Mouse (Mus musculus) frontal cortex, postnatal 10 days (tissue): ENCODE data around the gene Nol11.

Experiments
- DNase-seq, 2 experiments: peaks; one replicate each; pipeline ENCODE4 v3.0.0; 2022; ENCODE audit warnings: low spot score in 2 of 2, mixed read lengths in 1 of 2

The Nol11 gene

DNA sequence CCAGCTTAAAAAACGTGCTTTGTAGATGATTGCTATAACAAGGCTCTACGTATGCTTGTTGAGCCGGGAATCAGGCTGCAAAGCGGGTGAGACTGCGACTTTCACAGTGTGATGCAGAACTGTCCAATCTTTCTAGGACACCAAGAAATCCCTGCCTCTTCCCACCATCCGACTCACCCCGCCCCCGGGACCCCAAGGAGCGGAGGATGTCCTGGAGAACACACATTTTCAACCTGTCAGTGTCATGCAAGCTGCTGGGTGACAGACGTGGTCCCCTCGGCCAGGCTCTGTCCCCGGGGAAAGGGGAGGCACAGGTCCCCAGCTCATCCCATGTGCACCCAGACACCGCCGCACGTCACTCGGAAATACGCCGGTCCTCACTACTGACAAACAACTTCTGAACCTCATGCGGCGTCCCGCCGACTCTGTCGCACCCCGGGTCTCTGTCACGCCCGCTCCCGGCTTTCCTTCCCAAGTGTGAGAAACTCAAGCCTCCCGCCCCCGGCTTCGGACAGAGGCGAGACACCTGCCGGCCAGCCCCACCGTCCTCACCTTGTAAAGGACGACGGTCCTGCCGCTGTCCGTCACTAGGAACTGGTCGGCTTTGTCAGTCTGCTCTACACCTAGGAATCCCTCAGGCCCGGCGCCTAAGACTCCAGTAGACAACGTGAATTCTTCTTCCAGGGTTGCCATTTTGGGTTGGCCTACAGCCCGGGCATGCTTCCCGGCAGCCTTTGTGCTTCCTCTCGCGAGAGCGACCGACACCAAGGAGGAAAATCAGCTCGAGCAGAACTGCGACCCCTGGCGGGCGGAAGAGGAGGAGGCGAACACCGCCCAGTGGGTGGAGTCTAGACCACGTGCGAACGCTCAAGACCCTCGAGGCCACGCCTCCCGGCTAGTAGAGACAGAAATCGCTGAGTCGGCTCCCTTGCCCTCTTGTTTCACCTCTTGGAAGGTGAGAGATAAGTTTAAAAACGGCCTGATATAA is at the start of gene Nol11:
TSS of gene Nol11 (minus strand) at position 817 of the 988 bp plus-strand sequence.
- DNase-seq: peak; percentile 97 to 98

DNA sequence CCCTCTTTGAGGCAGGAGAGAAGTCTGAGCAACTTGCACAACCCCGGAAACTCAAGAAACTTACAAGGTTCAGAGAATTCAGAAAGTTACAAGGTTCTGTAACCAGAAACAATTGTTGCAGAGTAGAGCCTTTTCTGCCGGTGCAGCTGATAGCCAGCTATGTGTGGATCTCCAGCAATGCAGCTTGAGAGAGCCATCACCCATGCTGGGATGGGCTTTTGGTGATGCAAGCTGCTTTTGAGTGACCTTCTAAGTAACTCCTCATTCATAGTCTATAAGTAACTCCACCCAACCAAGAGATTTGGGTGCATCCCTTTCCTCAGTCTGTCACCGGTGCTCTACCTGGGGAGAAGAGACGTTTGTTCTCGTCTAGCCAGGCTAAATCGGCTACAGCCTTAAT is 49.3 kb upstream of the Nol11 start:
- DNase-seq: no peak

DNA sequence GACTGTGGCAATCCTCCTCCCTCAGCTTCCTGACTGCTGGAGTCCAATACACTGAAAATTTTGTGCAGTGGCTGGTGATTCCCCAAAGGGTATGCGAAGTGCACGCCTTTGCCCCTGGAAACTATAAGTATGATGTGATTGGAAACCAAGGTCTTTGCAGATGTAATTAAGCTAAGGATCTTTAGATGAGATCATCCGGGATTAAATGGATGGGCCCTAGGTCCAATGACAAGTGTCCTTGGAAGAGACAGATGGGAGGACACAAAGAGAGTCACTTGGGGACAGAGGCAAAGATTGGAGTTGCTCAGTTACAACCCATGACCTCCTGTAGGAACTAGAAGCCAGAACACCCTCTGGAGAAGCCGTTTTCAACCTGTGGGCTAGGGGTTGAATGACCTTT is 48.4 kb upstream of the Nol11 start:
- no peak for DNase-seq

DNA sequence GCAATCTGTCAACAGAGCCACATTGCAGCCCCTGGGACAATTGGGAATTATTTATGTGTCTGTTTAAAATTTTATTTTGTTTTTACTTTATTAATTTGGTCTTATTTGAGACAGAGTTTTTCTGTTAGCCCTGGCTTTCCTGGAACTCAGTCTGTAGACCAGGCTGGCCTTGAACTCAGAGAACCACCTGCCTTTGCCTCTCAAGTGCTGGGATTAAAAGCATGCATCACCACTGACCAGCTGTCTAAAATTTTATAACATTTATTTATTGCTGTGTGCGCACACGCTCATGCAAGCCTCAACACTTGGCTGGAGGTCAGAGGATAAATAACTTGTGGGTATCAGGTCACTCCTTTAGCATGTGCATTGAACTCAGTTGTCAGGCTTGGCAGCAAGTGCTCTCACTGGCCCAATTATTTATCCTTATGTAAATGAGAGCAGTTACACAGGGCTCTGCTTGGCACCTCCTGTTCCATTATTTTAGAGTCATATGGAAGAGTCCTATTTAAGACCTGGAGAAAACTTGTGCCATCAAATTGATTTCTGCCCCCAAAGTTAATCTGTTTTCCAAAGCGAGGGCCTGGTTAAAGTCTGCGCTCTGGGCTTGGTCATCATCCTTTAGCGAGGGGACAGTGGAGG is 44.2 kb upstream of the Nol11 start:
- DNase-seq: no peak

DNA sequence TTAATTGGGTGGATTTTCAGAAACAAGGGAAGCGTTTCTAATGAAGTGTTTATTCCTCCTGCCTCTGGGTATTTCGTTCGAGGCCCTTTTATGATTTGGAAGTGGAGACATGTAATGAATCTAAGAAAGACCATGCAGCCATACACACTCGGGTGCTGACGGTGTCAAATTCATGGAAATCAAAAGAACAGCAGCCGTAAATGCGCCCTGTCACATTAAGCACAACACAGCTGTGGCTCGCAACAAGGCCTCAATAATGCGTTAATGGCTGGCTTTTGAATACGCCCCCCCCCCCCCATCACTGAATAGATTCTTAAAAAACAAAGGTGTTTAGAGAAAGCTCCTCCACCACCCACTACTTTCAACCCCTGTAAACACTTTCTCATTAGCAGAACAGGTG is 40.9 kb upstream of the Nol11 start:
- DNase-seq: no peak

DNA sequence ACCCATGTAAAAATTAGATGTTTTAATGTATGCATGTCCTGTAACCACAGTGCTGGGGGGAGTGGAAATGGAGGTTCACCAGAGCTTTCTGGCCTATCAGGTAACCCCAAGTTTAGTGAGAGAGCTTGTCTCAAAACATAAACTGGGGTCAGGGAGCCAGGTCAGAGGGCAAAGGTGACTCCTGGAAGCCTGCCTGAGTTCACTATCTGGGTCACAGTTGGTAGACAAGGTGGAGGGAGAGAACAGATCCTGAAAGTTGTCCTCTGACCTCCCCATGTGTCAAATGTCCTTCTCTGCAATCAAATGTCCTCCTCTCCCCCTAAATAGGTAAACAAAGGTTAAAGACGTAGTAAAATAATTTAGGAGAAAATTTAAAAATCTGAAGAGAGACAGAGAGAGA is 37.2 kb upstream of the Nol11 start:
- no peak for DNase-seq

DNA sequence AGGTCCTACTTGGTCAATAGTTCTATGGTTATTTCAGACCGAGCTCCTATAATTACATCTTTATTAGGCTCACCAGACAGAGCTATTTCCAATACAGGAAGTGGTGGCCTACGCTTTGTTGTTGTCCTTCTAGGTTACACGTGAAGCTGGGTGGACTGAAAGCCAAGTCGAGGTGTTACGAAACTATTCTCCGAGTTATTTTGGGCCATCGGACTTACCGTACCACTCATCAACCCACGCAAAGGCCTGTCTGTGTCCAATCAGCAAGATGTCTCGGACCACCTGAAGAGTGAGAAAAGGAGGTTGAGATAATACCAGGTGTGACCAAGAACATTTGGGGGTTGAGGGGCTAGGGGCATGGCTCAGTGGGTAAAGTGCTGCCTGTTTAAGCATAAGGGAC is 36.8 kb upstream of the Nol11 start:
- DNase-seq: no peak

DNA sequence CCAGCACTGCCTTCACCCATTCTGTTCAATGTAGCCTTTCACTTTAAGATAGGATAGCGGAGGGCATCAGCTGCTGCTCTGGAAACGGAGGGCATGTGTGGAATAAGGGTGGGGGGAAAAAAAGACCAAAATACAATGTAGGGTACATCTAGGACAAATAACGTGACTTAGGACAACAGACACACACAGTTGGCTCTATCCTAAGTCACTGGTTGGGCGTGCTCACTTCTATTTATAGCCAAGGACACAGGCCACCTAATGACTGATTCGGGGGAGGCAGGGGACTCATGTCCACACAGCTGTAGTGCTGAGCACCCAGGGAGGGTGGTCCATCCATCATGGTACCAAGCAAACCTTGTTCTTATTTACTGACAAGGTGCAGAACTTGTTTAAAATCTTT is 36.1 kb upstream of the Nol11 start:
- DNase-seq: no peak

DNA sequence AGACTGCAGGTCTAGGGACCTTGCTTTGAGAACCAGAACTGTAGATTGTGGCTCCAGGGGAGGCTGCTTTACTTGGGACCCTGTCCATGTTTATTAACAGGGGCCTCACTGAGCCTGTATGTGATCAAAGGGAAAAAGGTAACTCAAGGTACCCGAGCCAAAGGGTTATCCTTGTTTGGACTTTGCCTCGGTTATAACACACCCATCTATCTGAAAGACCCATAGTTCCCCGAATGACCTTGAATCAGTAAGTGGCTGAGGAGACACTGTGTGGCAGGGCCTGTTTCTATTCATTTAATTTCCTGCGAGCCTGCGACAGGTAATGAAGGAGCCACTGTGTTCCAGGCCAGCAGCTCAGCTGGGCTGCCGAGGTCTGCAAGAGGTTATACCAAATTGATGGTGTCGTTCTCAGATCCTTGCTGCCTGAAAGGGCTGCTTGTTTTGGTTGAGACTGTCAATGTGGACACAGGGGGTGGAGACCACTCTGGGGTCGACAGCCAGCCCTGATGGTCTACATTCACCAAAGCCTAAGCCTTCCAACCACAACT is 34.6 kb upstream of the Nol11 start:
- DNase-seq: no peak

DNA sequence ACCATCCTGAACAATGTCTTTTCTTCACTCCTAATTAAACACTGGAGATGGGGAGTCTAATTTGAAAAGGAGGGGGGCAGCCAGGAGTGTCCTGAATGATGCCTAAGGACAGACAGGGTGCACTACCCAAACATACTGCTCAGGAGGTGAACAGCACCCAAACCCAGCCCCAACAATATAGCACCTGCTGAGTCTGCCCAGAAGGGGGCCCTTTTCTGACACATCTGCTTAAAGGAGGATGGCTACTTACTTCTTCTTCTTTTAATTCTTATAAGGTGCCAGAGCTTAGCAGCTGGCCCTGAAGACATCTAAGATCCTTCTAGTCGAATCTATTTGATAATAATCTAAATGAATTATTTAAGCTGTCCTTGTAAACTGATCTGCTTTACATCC is 34.0 kb upstream of the Nol11 start:
- DNase-seq: no peak

DNA sequence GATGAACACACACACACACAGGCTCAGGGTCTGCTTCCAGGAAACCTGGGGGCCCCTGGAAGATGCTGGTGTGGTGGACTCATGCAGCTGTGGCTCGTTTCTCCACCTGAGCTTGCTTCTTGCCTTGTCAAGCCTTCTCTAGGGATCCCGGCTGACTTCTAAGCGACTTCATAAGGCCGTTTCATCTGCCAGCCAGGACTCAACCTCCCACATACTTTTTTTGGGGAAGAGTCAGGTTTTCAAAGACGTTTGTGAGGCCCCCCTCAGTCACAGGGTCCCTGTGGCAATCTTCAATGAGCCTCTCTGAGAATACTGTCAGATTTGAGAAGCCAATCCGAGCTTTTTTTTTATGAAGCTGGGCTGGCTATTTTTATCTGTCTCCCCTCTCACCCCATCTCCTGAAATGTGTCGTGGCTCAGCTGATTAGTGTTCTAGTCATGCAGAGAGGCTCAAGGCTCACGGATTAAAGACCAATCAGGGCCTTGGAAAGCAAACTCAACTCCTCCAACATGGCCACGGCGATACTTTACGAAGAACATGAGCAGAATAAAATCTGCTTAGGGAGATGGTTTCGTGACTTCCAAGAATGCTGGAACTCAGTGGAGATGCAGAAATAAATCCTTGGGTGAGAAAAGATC is 33.5 kb upstream of the Nol11 start:
- DNase-seq: no peak

DNA sequence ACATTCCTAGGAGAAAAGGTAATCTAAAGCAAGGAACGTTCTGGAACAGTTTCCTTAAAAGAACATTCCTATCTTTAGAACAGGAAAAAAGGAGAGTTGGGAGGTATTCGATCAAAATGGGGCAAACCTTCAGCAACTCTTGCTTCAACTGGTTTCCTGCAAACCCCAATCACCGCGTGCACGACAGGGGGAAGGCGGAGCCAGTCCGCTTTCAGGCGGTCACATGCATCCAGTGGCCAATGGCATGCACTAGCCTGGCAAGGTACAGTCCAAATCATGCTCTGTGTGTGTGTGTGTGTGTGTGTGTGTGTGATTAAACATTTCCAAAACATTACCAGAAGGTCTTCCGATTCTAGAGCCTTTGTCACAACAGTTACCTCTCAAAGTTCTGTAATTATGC is 25.9 kb upstream of the Nol11 start:
- no peak for DNase-seq

DNA sequence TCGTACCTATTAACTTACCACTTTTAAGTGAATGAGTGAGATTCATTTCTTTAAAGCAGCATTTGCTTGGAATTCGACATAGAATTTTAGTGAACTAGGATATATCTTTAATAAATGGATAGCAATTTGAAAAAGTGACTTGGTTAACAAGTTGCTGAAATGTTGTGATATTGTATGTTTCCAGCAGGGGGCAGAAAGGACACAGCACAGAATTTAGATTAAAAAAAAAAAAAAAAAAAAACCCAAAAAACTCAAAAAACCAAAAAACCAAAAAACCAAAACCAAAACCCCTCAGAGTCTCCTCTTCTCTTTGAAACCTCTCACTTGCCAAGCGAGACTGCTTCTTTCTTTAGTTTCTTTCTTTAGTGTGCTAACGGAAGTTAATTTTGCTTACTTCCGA is 24.6 kb upstream of the Nol11 start:
- no peak for DNase-seq

DNA sequence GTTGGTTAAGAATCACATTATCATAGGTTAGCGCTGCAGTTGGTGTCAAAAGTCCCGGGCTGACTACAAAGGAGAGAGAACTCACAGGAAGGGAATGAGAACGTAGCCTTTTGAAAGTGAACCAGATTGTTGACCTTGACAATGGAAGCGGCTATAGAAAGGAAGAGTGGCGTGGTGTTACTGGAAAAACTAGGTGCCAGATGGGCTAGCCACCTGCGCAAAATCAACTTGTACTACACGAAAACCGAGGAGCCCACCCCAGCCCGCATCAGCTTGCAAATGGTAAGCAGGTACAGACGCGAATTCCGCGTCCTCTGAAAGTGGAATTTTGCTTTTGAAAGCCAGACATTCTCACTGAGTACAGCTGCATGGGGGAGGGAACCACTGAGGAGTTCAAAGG is 20.6 kb upstream of the Nol11 start:
- DNase-seq: no peak

DNA sequence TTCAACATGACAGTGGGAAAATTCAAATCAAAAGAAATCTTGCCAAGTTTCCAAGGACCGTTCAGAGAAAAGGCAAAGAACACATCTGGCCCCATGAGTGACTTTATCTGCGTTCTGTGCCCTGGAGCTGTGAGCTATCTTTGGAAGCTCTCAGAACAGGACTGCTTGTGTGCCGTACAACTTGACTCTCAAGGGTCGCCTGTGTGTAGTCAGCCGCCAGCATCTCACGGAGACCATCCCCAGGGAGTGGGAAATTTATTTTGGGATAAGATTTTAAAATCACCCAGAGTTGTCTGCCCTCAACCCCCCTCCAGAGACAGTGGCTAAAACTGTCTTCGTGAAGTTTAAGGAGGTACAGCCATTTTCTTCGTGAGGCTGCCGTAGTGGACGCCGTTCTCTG is 12.6 kb upstream of the Nol11 start:
- DNase-seq: no peak

DNA sequence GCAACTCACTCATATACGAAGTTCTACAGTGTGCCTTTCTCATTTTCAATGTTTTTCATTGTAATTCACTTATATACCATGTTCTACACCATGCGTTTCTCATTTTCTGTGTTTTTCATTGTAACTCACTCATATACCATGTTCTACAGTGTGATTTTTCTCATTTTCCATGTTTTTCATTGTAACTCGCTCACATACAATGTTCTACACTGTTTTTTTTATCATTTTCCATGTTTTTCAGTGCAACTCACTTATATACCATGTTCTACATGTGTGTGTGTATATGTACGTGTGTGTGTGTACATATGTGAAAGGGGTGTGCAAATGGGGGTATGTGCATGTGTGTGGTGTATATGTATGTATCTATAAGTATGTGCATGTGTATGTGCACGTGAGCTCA is 10.1 kb upstream of the Nol11 start:
- DNase-seq: no peak

DNA sequence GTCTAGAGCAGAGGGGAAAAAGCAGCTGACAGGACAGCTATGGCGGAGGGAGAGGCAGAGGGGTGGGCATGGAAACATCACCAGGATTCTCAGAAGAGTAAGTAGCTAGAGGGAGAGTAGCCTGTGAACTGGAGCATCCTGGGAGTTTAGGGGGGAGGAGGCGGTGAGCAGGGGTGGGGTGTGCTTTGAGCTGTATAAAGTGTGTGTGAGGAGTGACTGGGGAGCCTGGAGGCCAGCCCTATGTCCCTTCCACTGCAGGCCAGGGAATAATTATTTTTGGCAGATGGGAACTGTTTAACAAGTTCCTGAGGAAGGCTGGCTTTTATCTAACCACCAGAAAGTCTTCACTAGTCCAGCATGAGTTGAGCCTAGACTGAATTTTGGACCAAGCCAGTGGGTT is 6.2 kb upstream of the Nol11 start:
- DNase-seq: no peak

DNA sequence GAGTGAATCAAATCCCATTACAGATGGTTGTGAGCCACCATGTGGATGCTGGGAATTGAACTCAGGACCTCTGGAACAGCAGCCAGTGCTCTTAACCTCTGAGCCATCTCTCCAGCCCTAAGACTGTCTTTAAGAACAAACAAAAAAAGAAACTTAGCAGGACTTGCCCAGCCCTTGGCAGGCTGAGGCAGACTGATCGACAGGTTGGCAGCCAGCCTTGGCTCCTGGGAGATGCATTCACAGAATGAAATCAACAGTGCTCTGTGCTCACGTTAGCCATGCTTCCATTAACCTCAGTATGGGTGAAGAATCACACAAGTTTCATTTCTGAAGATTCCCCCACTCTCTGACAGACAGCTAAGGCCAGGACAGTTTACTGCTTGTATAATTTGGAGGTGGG is 1.2 kb upstream of the Nol11 start:
- DNase-seq: no peak

DNA sequence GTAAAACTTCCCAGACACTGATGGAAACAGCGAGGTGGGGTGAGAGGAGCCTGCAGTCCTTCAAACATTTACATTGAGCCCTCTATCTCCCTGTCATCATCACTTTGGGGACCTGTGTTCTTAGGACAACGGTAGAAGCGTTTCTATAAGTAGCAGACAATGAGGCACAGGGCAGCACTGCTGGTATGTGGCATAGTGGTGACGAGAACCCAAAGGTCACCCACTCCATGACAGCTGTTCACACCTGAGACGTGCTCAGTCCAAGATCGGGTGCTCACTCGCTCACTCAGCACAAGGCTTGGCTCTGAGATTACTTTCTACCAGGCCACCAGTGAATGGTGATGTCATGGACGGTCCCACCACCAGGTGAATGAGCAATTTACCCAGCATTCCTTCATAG is 5.4 kb downstream of the Nol11 start:
- no peak for DNase-seq

DNA sequence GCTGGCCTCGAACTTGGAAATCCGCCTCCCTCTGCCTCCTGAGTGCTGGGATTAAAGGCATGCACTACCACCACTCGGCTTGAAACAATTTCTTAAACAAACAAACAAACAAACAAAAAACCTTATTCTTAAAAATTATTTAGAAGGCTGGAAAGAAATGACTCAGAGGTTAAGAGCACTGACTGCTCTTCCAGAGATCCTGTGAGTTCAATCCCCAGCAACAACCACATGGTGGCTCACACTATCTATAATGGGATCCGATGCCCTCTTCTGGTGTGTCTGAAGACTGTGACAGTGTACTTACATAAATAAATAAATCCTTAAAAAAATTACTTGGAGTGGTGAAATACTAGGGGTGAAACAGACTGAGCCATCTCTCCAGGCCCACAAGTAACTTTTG is 28.0 kb downstream of the Nol11 start:
- DNase-seq: no peak

DNA sequence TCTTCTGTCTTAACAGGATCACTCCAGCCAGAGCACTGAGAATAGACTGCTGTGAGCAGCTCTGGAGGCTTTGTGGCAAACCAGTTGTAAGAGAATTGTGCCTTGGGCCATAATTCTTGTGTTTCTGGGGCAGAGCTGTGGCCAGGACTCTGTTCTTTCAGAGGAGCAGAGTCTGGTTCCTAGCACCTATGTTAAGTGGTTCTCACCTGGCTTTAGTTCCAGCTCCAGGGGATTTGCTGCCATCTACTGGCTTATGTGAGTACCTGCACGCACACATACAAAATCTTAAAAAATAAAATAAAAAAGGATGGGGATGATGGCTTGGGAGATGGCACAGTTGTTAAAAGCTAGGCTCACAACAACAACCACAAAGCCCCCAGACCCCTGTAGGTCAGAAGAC is 30.1 kb downstream of the Nol11 start:
- no peak for DNase-seq

DNA sequence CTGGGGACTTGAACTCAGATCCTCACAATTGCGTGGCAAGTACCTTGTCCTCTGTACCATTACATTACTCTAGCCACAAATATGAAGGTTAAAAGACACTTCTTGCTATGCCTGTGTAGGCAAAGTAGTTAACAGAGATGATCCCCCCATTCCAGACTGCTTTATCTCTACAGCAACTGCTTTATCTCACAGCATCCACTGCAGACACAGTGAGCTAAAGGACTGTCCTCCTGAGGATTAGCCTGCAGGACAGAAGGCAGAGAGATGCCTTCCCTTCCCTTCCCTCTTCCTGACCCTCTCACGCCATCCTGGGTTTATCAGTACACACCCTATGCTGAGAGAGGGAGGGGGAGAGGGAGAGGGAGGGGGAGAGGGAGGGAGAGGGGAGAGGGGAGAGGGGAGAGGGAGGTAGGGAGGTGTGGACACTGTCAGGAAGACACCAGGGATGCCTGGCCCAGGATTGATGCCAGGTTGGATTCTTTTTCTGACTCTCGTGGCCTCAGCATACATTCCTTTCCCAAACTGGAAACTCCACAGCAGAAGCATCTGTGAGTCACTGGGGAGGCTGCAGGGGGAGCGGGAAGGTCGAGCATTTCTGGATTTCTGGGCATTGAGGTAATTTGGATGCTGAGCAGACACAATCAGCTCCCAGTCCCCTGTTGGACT is 32.1 kb downstream of the Nol11 start:
- DNase-seq: no peak
